Mouse (Mus musculus) CD4-positive, CD25-positive, alpha-beta regulatory T cell (primary cell): ENCODE data around the gene Adam26a. TPM values are rescaled to one million over a fixed set of nuclear protein-coding genes. Genes with fewer than 3 reads are reported as not detected.

Experiments used
- polyA plus RNA-seq: library from polyadenylated mRNA; unstranded; fragments of 100-300 nt; shearing (Covaris generic); gene quantifications from one replicate; pipeline ENCODE4 v1.2.1, GENCODE M21; 2017

Adam26a gene
- polyA plus RNA-seq, result not detected

GRCm38 (mm10) chr8:43576607-43577006 lies at the start of gene Adam26a:
TSS of gene Adam26a (minus strand) at chr8:43576707.

GRCm38 (mm10) chr8:43528006-43528405 lies 48.5 kb downstream of the Adam26a start, which contains the start of gene Adam26b:
TSS of gene Adam26b (minus strand) at chr8:43528106.

Other genes with a start within 250 kb of the Adam26a start
- gene Adam26b, start 48.6 kb downstream of the Adam26a start, polyA plus RNA-seq, result not detected
- gene Gm5346, start 50.6 kb upstream of the Adam26a start, polyA plus RNA-seq, result not detected
- 0.07 TPM for gene Adam34, start 133.3 kb upstream of the Adam26a start, polyA plus RNA-seq